Mouse (Mus musculus) testis, adult 2 months (tissue): Measurements from ENCODE around the gene Grin3b.

Experiments
- CTCF ChIP-seq: fragments of 200-500 bp; IDR thresholded peaks from 2 replicates; pipeline ENCODE4 v1.5.1; 2012; ENCODE audit warnings: low read depth, mild to moderate bottlenecking, inconsistent platforms, low read length, moderate library complexity; ENCODE audit not compliant: control insufficient read depth, insufficient read depth, insufficient replicate concordance
- POLR2A ChIP-seq: fragments of 200-500 bp; IDR thresholded peaks from 2 replicates; pipeline ENCODE4 v1.6.1; 2012; ENCODE audit warnings: low read depth, mild to moderate bottlenecking, inconsistent platforms, low read length, moderate library complexity; ENCODE audit not compliant: control insufficient read depth

GRCm38 (mm10) chr10:79968181-79968580 is 2.3 kb upstream of the Grin3b start:
- TF ChIP-seq POLR2A: no peak
- no peak for TF ChIP-seq CTCF
